Mouse (Mus musculus) intestine, embryonic 14.5 days (tissue): ENCODE results near the gene Ypel3. TPM values are rescaled to one million over a fixed set of nuclear protein-coding genes. Genes with fewer than 3 reads are reported as not detected.

ENCODE experiments used
- ATAC-seq: fragments of 200-750 bp; cut with Nextera tagmentation; replicated peaks from 2 replicates; pipeline ENCODE4 v1.8.0; 2017; ENCODE audit warnings: low read depth, moderate number of reproducible peaks, moderate TSS enrichment, moderate library complexity; ENCODE audit not compliant: low FRiP score, low TSS enrichment
- DNase-seq: peaks from one replicate; pipeline ENCODE4 v3.0.0-alpha.2; 2018; ENCODE audit warnings: low spot score
- H3K27ac ChIP-seq: fragments of 300-500 bp; sonication (generic); 2 replicates; pipeline ENCODE4 v1.5.1; 2014; ENCODE audit warnings: low read depth, mild to moderate bottlenecking, control low read depth
- H3K27me3 ChIP-seq: fragments of 300-500 bp; sonication (generic); replicated peaks from 2 replicates; pipeline ENCODE4 v1.6.1; 2014; ENCODE audit warnings: low read length, control low read depth; ENCODE audit not compliant: control insufficient read depth, insufficient read depth
- H3K36me3 ChIP-seq: fragments of 300-500 bp; sonication (generic); 2 replicates; pipeline ENCODE4 v1.6.1; 2014; ENCODE audit warnings: low read length, control low read depth; ENCODE audit not compliant: control insufficient read depth, insufficient read depth
- H3K4me1 ChIP-seq: fragments of 300-500 bp; sonication (generic); replicated peaks from 2 replicates; pipeline ENCODE4 v1.6.1; 2014; ENCODE audit warnings: low read length, control low read depth, mixed read lengths; ENCODE audit not compliant: control insufficient read depth, insufficient read depth
- H3K4me2 ChIP-seq: fragments of 300-500 bp; sonication (generic); 2 replicates; pipeline ENCODE4 v1.6.1; 2014; ENCODE audit warnings: low read length
- H3K4me3 ChIP-seq: fragments of 300-500 bp; sonication (generic); 2 replicates; pipeline ENCODE4 v1.5.1; 2014; ENCODE audit warnings: low read depth, low read length, control low read depth, mixed read lengths
- H3K9ac ChIP-seq: fragments of 300-500 bp; sonication (generic); 2 replicates; pipeline ENCODE4 v1.6.1; 2014; ENCODE audit warnings: mild to moderate bottlenecking, low read length
- H3K9me3 ChIP-seq: fragments of 300-500 bp; sonication (generic); 2 replicates; pipeline ENCODE4 v1.6.1; 2016; ENCODE audit warnings: low read length, control low read depth; ENCODE audit not compliant: control insufficient read depth
- WGBS: fragments of 180-500 bp; shearing (Covaris S2); extraction: QIAGEN DNeasy Blood & Tissue Kit; methylation state at CpG from one replicate; pipeline ENCODE4 v1.1.7; 2014; 5-methylcytosine and 5-hydroxymethylcytosine counted together
- polyA plus RNA-seq: library from polyadenylated mRNA; unstranded; fragments of >200 nt; fragmentation: Nextera tagmentation; extraction: Ambion mirVana; gene quantifications from 2 replicates; pipeline ENCODE4 v1.2.1, GENCODE M21; 2014

Ypel3 gene
- polyA plus RNA-seq, 1 experiment from 2014 or later, result 105 TPM

- H3K27me3 ChIP-seq, result no peaks in the 10 kb centered on the region
- peaks cover 36% of the 10 kb centered on the region for H3K36me3 ChIP-seq
- H3K9ac ChIP-seq, result peak overlapping the region; percentile 68
- H3K4me2 ChIP-seq, result peak overlapping the region; percentile 83
- peaks cover 24% of the 10 kb centered on the region for H3K4me1 ChIP-seq
- peak overlapping the region; percentile 49 for H3K4me3 ChIP-seq
- no peaks in the 10 kb centered on the region for H3K9me3 ChIP-seq
- 2% methylated on average over 34 of the region's 38 CpGs for WGBS
- peak overlapping the region; percentile 97 for H3K27ac ChIP-seq
- DNase-seq, result peak; percentile 87
- peak; percentile 89 for ATAC-seq
These were observed 22.9 kb downstream of the Ypel3 start for GRCm38 (mm10) chr7:126799468-126800268.

GRCm38 (mm10) chr7:126800269-126801056, 23.7 kb downstream of the Ypel3 start:
- Histone ChIP-seq H3K27ac (peak overlapping the region; percentile 97), H3K4me2 (peak overlapping the region; percentile 83), H3K36me3 (peaks cover 33% of the 10 kb centered on the region), H3K4me1 (peaks cover 24% of the 10 kb centered on the region), H3K9ac (peak overlapping the region; percentile 68), H3K9me3 (no peaks in the 10 kb centered on the region), H3K27me3 (no peaks in the 10 kb centered on the region), H3K4me3 (peak overlapping the region; percentile 49)
- DNase-seq (peak; percentile 52), ATAC-seq (no peak)
- WGBS, result 58% methylated on average over 5 of the region's 5 CpGs

GRCm38 (mm10) chr7:126801057-126801422, 24.3 kb downstream of the Ypel3 start:
- Histone ChIP-seq H3K9me3 (no peaks in the 10 kb centered on the region), H3K9ac (no peak overlapping the region), H3K4me3 (no peak overlapping the region), H3K4me1 (peaks cover 24% of the 10 kb centered on the region), H3K27ac (no peak overlapping the region), H3K4me2 (no peak overlapping the region), H3K36me3 (peaks cover 29% of the 10 kb centered on the region), H3K27me3 (no peaks in the 10 kb centered on the region)
- DNase-seq (no peak), ATAC-seq (no peak)
- WGBS, result 93% methylated on average over 16 of the region's 16 CpGs

GRCm38 (mm10) chr7:126802134-126802889, 25.6 kb downstream of the Ypel3 start:
- Histone ChIP-seq H3K9me3 (no peaks in the 10 kb centered on the region), H3K4me1 (peaks cover 18% of the 10 kb centered on the region), H3K4me3 (no peak overlapping the region), H3K27me3 (no peaks in the 10 kb centered on the region), H3K9ac (no peak overlapping the region), H3K36me3 (peaks cover 16% of the 10 kb centered on the region), H3K27ac (no peak overlapping the region), H3K4me2 (no peak overlapping the region)
- WGBS, result 82% methylated on average over 11 of the region's 11 CpGs
- no peak for DNase-seq
- no peak for ATAC-seq

GRCm38 (mm10) chr7:126803181-126803580, 26.4 kb downstream of the Ypel3 start:
- no peak overlapping the region for H3K27ac ChIP-seq
- WGBS, result 70% methylated on average over 6 of the region's 6 CpGs

DNA sequence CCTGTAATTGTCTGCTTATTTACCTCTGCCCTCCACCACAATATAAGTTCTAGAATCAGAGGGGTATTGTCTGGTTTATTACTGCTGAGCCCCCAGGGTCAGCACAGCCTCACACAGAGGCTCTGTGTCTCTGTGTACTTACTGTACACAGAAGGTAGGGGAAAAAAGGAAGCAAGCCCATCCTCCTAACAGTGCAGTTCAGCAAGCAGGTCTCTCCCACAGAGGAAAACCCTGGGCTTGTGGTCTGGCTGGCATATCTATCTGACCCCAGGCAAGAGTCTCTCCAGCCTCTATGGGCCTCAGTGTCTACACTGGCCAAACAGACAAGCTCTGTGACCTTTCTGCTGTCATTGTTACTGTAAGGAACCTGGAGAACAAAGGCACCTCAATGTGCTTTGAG, 27.0 kb downstream of the Ypel3 start:
- no peak overlapping the region for H3K4me3 ChIP-seq
- no peak overlapping the region for H3K9ac ChIP-seq
- peaks cover 20% of the 10 kb centered on the region for H3K4me1 ChIP-seq
- H3K36me3 ChIP-seq, result peaks cover 15% of the 10 kb centered on the region; the same call in 1 of the 2 replicates
- H3K27ac ChIP-seq, result no peak overlapping the region
- no peak overlapping the region for H3K4me2 ChIP-seq
- H3K27me3 ChIP-seq, result no peaks in the 10 kb centered on the region
- DNase-seq, result no peak
- ATAC-seq, result no peak
- H3K9me3 ChIP-seq, result no peaks in the 10 kb centered on the region

More at GRCm38 (mm10) chr7:126803181-126803580, 26.4 kb downstream of the Ypel3 start:
- DNase-seq (no peak), ATAC-seq (no peak)
- Histone ChIP-seq H3K27me3 (no peaks in the 10 kb centered on the region), H3K4me2 (no peak overlapping the region), H3K9me3 (no peaks in the 10 kb centered on the region), H3K9ac (no peak overlapping the region), H3K36me3 (peaks cover 15% of the 10 kb centered on the region; the same call in 1 of the 2 replicates), H3K4me3 (no peak overlapping the region), H3K4me1 (peaks cover 18% of the 10 kb centered on the region)

DNA sequence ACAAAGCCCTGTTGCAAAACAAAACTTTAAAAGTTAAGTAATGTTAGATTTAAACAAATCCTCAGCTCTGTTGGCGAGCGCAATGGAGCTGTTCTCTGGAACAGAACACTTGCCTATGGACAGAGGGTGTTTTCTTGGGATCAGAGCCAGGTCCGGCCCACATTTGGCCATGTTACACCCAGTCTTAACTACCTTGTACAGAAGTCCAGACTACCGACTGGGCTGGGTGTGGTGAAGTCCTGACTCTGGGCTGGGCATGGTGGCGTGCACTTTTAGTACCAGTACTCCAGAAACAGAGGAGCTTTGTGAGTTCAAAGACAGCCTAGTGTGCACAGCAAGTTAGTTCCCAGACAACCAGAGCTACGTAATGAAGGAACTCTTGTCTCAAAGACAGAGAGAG, 30.2 kb downstream of the Ypel3 start:
- no peak overlapping the region for H3K4me2 ChIP-seq
- no peaks in the 10 kb centered on the region for H3K9me3 ChIP-seq
- peaks cover 15% of the 10 kb centered on the region; the same call in 1 of the 2 replicates for H3K36me3 ChIP-seq
- ATAC-seq (no peak), DNase-seq (no peak)
- WGBS, result 81% methylated on average over 6 of the region's 6 CpGs
- H3K27me3 ChIP-seq, result no peaks in the 10 kb centered on the region
- no peak overlapping the region for H3K4me3 ChIP-seq
- H3K4me1 ChIP-seq, result peaks cover 15% of the 10 kb centered on the region
- H3K9ac ChIP-seq, result no peak overlapping the region
- no peak overlapping the region for H3K27ac ChIP-seq

GRCm38 (mm10) chr7:126807405-126807804, 30.6 kb downstream of the Ypel3 start:
- Histone ChIP-seq H3K9me3 (no peaks in the 10 kb centered on the region), H3K36me3 (peaks cover 15% of the 10 kb centered on the region; the same call in 1 of the 2 replicates), H3K27me3 (no peaks in the 10 kb centered on the region), H3K9ac (no peak overlapping the region; the same call in 1 of the 2 replicates), H3K4me3 (no peak overlapping the region), H3K4me1 (peaks cover 15% of the 10 kb centered on the region), H3K4me2 (peak overlapping the region; percentile 87), H3K27ac (no peak overlapping the region)
- ATAC-seq (no peak), DNase-seq (no peak)
- WGBS, result 73% methylated on average over 4 of the region's 4 CpGs
